Mouse (Mus musculus) hindbrain, embryonic 13.5 days (tissue): ENCODE results near the gene Defb36. TPM values are rescaled to one million over a fixed set of nuclear protein-coding genes. Genes with fewer than 3 reads are reported as not detected.

ENCODE experiments used
- ATAC-seq: fragments of 200-750 bp; cut with Nextera tagmentation; 2 replicates; pipeline ENCODE4 v1.8.0; 2017; ENCODE audit warnings: moderate TSS enrichment; ENCODE audit not compliant: low FRiP score
- H3K27ac ChIP-seq: fragments of 300-500 bp; sonication (generic); 2 replicates; pipeline ENCODE4 v1.5.1; 2015; ENCODE audit warnings: inconsistent platforms, mild to moderate bottlenecking, moderate library complexity
- H3K27me3 ChIP-seq: fragments of 300-500 bp; sonication (generic); 2 replicates; pipeline ENCODE4 v1.6.1; 2015; ENCODE audit warnings: mild to moderate bottlenecking, inconsistent platforms
- H3K36me3 ChIP-seq: fragments of 300-500 bp; sonication (generic); 2 replicates; pipeline ENCODE4 v1.6.1; 2015; ENCODE audit warnings: mild to moderate bottlenecking, inconsistent platforms
- H3K4me1 ChIP-seq: fragments of 300-500 bp; sonication (generic); replicated peaks from 2 replicates; pipeline ENCODE4 v1.6.1; 2015; ENCODE audit warnings: inconsistent platforms
- H3K4me2 ChIP-seq: fragments of 300-500 bp; sonication (generic); 2 replicates; pipeline ENCODE4 v1.6.1; 2015; ENCODE audit warnings: inconsistent platforms, mild to moderate bottlenecking, moderate library complexity
- H3K4me3 ChIP-seq: fragments of 300-500 bp; sonication (generic); 2 replicates; pipeline ENCODE4 v1.5.1; 2015; ENCODE audit warnings: mild to moderate bottlenecking, inconsistent platforms
- H3K9ac ChIP-seq: fragments of 300-500 bp; sonication (generic); 2 replicates; pipeline ENCODE4 v1.6.1; 2015; ENCODE audit warnings: mild to moderate bottlenecking, inconsistent platforms
- H3K9me3 ChIP-seq: fragments of 300-500 bp; sonication (generic); 2 replicates; pipeline ENCODE4 v1.6.1; 2016; ENCODE audit warnings: inconsistent platforms
- WGBS: fragments of 180-500 bp; shearing (Covaris S2); methylation state at CpG from one replicate; pipeline ENCODE4 v1.1.7; 2015; 5-methylcytosine and 5-hydroxymethylcytosine counted together
- polyA plus RNA-seq: library from polyadenylated mRNA; unstranded; fragments of >200 nt; fragmentation: Nextera tagmentation; extraction: Ambion mirVana; gene quantifications from 2 replicates; pipeline ENCODE4 v1.2.1, GENCODE M21; 2015

Gene Defb36
- polyA plus RNA-seq, 1 experiment from 2014 or later: not detected

DNA sequence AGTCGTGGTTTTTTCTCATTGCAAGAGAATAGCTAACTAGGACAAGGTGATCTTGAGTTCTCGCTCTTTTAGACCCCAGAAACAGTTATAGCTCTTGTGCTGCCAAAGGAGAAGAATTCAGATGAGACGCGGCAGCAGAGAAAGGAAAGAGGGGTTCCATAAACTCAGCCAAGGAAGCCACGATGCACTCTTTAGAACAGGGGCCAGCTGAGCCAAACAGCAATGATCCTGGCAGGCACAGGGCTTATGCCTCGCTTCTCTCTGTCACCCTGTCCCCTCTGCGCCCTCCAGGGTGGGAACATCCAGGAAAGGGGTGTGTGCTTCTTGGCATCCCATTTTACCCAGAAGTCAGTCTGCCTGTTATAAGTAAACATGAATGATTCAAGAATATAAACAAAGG is 4.8 kb upstream of the Defb36 start, which contains the start of gene Defb45:
Gene Defb45, minus strand, starts transcription at position 101 of the 400 bp plus-strand sequence.
- Histone ChIP-seq H3K27me3 (no peaks in the 10 kb centered on the region), H3K27ac (no peak within 1 kb of the TSS), H3K9ac (no peak within 1 kb of the TSS), H3K36me3 (no peaks in the 10 kb centered on the region), H3K9me3 (no peaks in the 10 kb centered on the region), H3K4me2 (no peak within 1 kb of the TSS), H3K4me3 (no peak within 1 kb of the TSS), H3K4me1 (no peaks in the 10 kb centered on the region)
- ATAC-seq: no peak
- WGBS: 75% methylated on average over 7 of the region's 7 CpGs

DNA sequence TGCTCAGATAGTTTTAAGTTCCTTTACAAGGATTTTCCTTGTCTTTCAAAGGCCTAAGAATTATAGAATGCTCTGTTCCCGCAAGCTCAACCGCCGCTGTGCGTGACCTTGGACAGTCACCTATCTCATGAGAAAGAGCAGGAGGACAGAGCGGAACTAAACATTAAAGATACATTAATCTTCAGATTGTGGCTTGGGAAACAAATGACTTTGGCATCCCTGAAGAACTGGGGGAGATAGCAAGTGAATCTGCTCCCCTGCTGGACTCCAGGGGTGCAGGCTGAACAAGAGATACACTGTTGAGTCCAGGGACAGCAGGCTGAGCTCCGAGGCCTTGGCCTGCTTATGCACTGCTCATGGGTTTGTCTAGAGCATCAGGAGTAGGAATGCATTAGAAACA is 4.1 kb upstream of the Defb36 start:
- Histone ChIP-seq H3K27ac (no peak overlapping the region), H3K4me1 (no peaks in the 10 kb centered on the region), H3K4me3 (no peak overlapping the region), H3K9ac (no peak overlapping the region), H3K9me3 (no peaks in the 10 kb centered on the region), H3K4me2 (no peak overlapping the region), H3K36me3 (no peaks in the 10 kb centered on the region), H3K27me3 (no peaks in the 10 kb centered on the region)
- no peak for ATAC-seq
- 81% methylated on average over 6 of the region's 6 CpGs for WGBS

- Histone ChIP-seq H3K4me3 (no peak overlapping the region), H3K9ac (no peak overlapping the region), H3K27me3 (no peaks in the 10 kb centered on the region), H3K9me3 (no peaks in the 10 kb centered on the region), H3K27ac (no peak overlapping the region), H3K36me3 (no peaks in the 10 kb centered on the region), H3K4me2 (no peak overlapping the region), H3K4me1 (no peaks in the 10 kb centered on the region)
- 78% methylated on average over 4 of the region's 4 CpGs for WGBS
- no peak for ATAC-seq
Observed at GRCm38 (mm10) chr2:152601275-152601960, 2.7 kb upstream of the Defb36 start.

GRCm38 (mm10) chr2:152607746-152608145 is 3.6 kb downstream of the Defb36 start:
- no peak overlapping the region for H3K9ac ChIP-seq
- H3K4me3 ChIP-seq: no peak overlapping the region
- ATAC-seq: no peak
- WGBS: 71% methylated on average over 6 of the region's 6 CpGs
- no peak overlapping the region for H3K4me2 ChIP-seq
- H3K36me3 ChIP-seq: no peaks in the 10 kb centered on the region
- H3K9me3 ChIP-seq: peaks cover 4% of the 10 kb centered on the region; the same call in 1 of the 2 replicates
- H3K4me1 ChIP-seq: no peaks in the 10 kb centered on the region
- H3K27me3 ChIP-seq: no peaks in the 10 kb centered on the region
- no peak overlapping the region for H3K27ac ChIP-seq

- H3K4me3 ChIP-seq: no peak overlapping the region
- H3K4me2 ChIP-seq: no peak overlapping the region
- no peak overlapping the region for H3K9ac ChIP-seq
- no peaks in the 10 kb centered on the region for H3K4me1 ChIP-seq
- H3K36me3 ChIP-seq: no peaks in the 10 kb centered on the region
- H3K27me3 ChIP-seq: no peaks in the 10 kb centered on the region
- H3K27ac ChIP-seq: no peak overlapping the region
- ATAC-seq: no peak
- peaks cover 4% of the 10 kb centered on the region; the same call in 1 of the 2 replicates for H3K9me3 ChIP-seq
- 95% methylated on average over 1 of the region's 1 CpGs for WGBS
Observed at GRCm38 (mm10) chr2:152608719-152609118, 4.6 kb downstream of the Defb36 start.

- H3K4me1 ChIP-seq: no peaks in the 10 kb centered on the region
- H3K27me3 ChIP-seq: no peaks in the 10 kb centered on the region
- no peak overlapping the region for H3K27ac ChIP-seq
- ATAC-seq: no peak
- no peak overlapping the region for H3K4me2 ChIP-seq
- H3K9ac ChIP-seq: no peak overlapping the region
- no peak overlapping the region for H3K4me3 ChIP-seq
- WGBS: 30% methylated on average over 7 of the region's 8 CpGs
- no peaks in the 10 kb centered on the region for H3K36me3 ChIP-seq
- peaks cover 4% of the 10 kb centered on the region; the same call in 1 of the 2 replicates for H3K9me3 ChIP-seq
Observed at GRCm38 (mm10) chr2:152612193-152612592, 8.1 kb downstream of the Defb36 start.

DNA sequence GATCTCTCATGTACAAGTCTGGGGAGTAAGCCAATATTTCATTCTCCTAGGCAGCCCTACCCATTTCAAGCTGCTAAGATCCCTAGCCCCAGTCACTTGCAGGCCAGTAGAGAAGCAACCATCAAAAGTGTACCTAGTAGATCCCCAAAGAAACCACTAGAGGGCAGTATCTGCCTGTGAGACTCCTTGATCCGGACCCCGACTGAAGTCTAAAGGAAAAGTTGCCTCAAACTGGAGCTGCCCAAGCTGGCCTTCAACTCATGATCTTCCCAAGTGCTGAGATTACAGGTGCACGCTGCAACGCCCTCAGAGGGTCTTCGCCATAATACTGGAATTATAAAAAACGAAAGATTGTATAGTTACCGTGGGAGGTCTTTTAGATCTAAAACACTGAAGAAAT is 11.4 kb downstream of the Defb36 start:
- no peaks in the 10 kb centered on the region for H3K4me1 ChIP-seq
- no peak overlapping the region for H3K27ac ChIP-seq
- H3K9me3 ChIP-seq: no peaks in the 10 kb centered on the region
- 6% methylated on average over 7 of the region's 7 CpGs for WGBS
- H3K27me3 ChIP-seq: peaks cover 3% of the 10 kb centered on the region; the same call in 1 of the 2 replicates
- ATAC-seq: no peak
- no peak overlapping the region for H3K4me3 ChIP-seq
- H3K36me3 ChIP-seq: no peaks in the 10 kb centered on the region
- no peak overlapping the region for H3K4me2 ChIP-seq
- H3K9ac ChIP-seq: no peak overlapping the region

DNA sequence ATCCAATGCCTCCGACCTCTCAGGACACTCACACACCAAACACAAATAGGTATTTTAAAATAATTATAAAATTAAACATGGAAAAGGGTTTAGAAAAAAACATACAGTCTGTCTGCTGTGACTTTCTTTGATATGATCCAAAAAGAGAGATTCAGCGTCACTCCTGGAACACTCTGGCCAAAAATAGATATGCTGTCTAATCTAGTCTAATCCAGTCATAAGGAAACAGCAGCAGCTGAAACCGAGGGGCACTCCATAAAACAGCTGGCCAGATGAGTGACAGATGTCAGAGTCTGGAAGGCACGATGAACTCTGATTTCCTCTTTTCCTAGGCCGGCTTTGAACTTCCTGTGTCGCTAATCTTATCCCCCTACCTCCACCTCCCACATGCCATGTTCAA is 12.3 kb downstream of the Defb36 start:
- Histone ChIP-seq H3K4me1 (no peaks in the 10 kb centered on the region), H3K36me3 (no peaks in the 10 kb centered on the region), H3K27ac (no peak overlapping the region), H3K9me3 (no peaks in the 10 kb centered on the region), H3K9ac (no peak overlapping the region), H3K4me2 (no peak overlapping the region), H3K27me3 (peaks cover 3% of the 10 kb centered on the region; the same call in 1 of the 2 replicates), H3K4me3 (no peak overlapping the region)
- WGBS: 87% methylated on average over 6 of the region's 6 CpGs
- ATAC-seq: no peak

GRCm38 (mm10) chr2:152617374-152617773 is 13.2 kb downstream of the Defb36 start:
- no peaks in the 10 kb centered on the region for H3K4me1 ChIP-seq
- ATAC-seq: no peak
- H3K4me3 ChIP-seq: no peak overlapping the region
- H3K4me2 ChIP-seq: no peak overlapping the region
- no peak overlapping the region for H3K27ac ChIP-seq
- 59% methylated on average over 5 of the region's 5 CpGs for WGBS
- no peak overlapping the region for H3K9ac ChIP-seq
- no peaks in the 10 kb centered on the region for H3K9me3 ChIP-seq
- H3K27me3 ChIP-seq: peaks cover 3% of the 10 kb centered on the region; the same call in 1 of the 2 replicates
- no peaks in the 10 kb centered on the region for H3K36me3 ChIP-seq

DNA sequence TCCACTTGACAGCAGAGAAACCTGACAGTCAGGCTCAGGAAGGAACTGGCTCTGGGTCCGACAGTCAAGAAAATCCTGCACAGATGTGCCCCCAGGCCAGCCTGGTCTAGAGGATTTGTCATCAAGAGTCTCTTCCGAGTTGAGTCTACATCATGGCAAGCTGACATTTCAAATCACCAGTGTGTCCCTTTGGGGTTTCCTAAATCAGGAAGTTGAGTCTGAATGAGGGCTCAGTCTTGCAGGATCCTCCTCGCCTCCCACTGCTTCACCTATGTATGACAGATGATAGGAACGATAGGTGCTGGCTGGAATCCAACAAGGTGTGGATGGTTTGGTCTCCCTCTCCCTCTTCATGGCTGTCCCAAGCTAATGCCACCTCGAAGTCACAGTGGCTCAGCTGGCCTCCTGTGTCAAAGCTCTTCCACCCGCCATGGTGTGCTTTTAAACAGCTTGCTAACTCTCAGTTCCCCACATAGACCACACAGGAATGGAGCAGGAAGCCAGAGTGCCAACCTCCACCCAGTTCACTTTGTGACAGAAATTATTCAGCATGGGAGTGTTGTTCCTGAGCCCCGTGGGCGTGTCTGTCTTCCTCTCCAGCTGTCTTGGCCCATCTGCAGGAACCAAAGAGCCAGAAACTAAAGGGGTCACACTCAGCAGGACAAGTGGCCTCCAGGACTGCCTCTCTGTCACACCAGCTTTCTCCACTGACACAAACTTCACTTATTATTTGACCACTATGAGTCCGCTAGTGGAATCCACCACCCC is 16.4 kb downstream of the Defb36 start:
- Histone ChIP-seq H3K9me3 (no peaks in the 10 kb centered on the region), H3K27ac (no peak overlapping the region), H3K4me2 (no peak overlapping the region), H3K36me3 (no peaks in the 10 kb centered on the region), H3K27me3 (peaks cover 14% of the 10 kb centered on the region), H3K9ac (no peak overlapping the region; the same call in 1 of the 2 replicates), H3K4me1 (peaks cover 5% of the 10 kb centered on the region), H3K4me3 (no peak overlapping the region)
- WGBS: 75% methylated on average over 9 of the region's 9 CpGs
- no peak for ATAC-seq

DNA sequence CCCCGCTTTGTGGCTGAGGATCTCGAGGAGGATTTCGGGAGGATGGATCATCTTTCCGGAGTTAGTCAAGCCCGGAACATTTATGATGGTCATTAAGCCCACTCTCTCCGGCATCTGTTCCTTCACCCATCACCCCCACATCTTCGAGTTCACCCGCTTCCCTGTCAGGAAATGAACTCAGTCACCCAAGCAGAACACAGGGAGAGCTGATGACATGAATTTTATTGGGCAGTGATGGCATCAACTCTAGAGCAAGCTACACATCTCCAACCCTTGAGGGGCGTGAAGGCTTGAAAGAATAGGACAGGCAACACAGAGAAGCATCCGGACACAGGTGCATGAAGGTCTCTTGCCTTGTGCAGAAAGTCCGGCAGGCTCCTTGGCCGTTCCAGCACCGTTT is 18.0 kb downstream of the Defb36 start:
- Histone ChIP-seq H3K4me1 (peaks cover 13% of the 10 kb centered on the region), H3K27me3 (peaks cover 30% of the 10 kb centered on the region), H3K4me2 (no peak overlapping the region), H3K27ac (no peak overlapping the region), H3K9ac (no peak overlapping the region), H3K36me3 (no peaks in the 10 kb centered on the region), H3K9me3 (no peaks in the 10 kb centered on the region), H3K4me3 (no peak overlapping the region)
- no peak for ATAC-seq
- WGBS: 88% methylated on average over 13 of the region's 13 CpGs

DNA sequence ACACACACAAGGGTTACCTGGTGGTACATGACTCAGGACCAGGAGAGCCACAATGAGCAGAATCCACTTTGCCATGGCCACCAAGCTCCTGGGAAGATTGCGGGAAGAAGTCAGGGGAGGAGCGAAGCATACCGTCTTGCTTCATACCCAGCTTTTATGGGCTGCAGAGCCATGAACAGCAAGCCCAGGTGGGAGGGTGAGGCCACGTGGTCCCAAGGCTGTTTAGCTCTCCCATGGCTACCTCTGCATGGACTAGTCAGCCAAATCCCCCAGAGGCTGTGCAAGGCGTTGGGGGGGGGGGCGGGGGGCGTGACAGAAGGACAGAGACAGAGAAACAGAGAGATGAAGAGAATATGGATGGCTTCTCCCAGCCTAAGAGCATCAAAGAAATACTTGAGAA is 18.8 kb downstream of the Defb36 start, which contains the start of gene Defb25:
Gene Defb25, minus strand, starts transcription at position 101 of the 400 bp plus-strand sequence.
- no peaks in the 10 kb centered on the region for H3K36me3 ChIP-seq
- no peak within 1 kb of the TSS for H3K27ac ChIP-seq
- peaks cover 17% of the 10 kb centered on the region for H3K4me1 ChIP-seq
- H3K9me3 ChIP-seq: no peaks in the 10 kb centered on the region
- no peak within 1 kb of the TSS for H3K4me2 ChIP-seq
- peaks cover 38% of the 10 kb centered on the region for H3K27me3 ChIP-seq
- 84% methylated on average over 7 of the region's 7 CpGs for WGBS
- no peak within 1 kb of the TSS for H3K9ac ChIP-seq
- no peak within 1 kb of the TSS for H3K4me3 ChIP-seq
- ATAC-seq: no peak
